Mouse (Mus musculus) forebrain, postnatal 0 days (tissue): ENCODE measurements at regions not wholly inside any gene's neighbourhood (a gene's known extent, or its start where the extent isn't known, plus 50 kb on each side); places are given as distances from the start of the nearest gene placed in this dataset.

Experiments
- ATAC-seq: fragments of 200-750 bp; cut with Nextera tagmentation; 2 replicates; pipeline ENCODE4 v1.8.0; 2017; ENCODE audit warnings: mild to moderate bottlenecking, moderate library complexity
- DNase-seq: peaks from one replicate; pipeline ENCODE4 v3.0.0-alpha.2; 2015
- H3K27ac ChIP-seq: fragments of 300-500 bp; sonication (generic); 2 replicates; pipeline ENCODE4 v1.5.1; 2014; ENCODE audit warnings: low read depth, mild to moderate bottlenecking, antibody characterized with exemption, low read length, moderate library complexity, mixed read lengths
- H3K27me3 ChIP-seq: fragments of 300-500 bp; sonication (generic); 2 replicates; pipeline ENCODE4 v1.6.1; 2014; ENCODE audit warnings: mild to moderate bottlenecking, low read length, mixed read lengths; ENCODE audit not compliant: insufficient read depth
- H3K36me3 ChIP-seq: fragments of 300-500 bp; sonication (generic); 2 replicates; pipeline ENCODE4 v1.6.1; 2014; ENCODE audit warnings: mild to moderate bottlenecking, moderate library complexity; ENCODE audit not compliant: insufficient read depth
- H3K4me1 ChIP-seq: fragments of 300-500 bp; sonication (generic); 2 replicates; pipeline ENCODE4 v1.6.1; 2014; ENCODE audit warnings: antibody characterized with exemption; ENCODE audit not compliant: insufficient read depth
- H3K4me2 ChIP-seq: fragments of 300-500 bp; sonication (generic); 2 replicates; pipeline ENCODE4 v1.6.1; 2014; ENCODE audit warnings: low read depth, mild to moderate bottlenecking, moderate library complexity
- H3K4me3 ChIP-seq: fragments of 300-500 bp; sonication (generic); 2 replicates; pipeline ENCODE4 v1.5.1; 2014; ENCODE audit warnings: low read depth, low read length, mixed read lengths
- H3K9ac ChIP-seq: fragments of 300-500 bp; sonication (generic); 2 replicates; pipeline ENCODE4 v1.6.1; 2014; ENCODE audit warnings: mild to moderate bottlenecking
- H3K9me3 ChIP-seq: fragments of 300-500 bp; sonication (generic); 2 replicates; pipeline ENCODE4 v1.6.1; 2016; ENCODE audit warnings: low read length
- CTCF ChIP-seq: sonication (generic); IDR thresholded peaks from 2 replicates; pipeline ENCODE4 v1.5.1; 2016; ENCODE audit warnings: antibody characterized with exemption, control low read depth, low read depth
- WGBS: fragments of 180-500 bp; shearing (Covaris S2); extraction: QIAGEN DNeasy Blood & Tissue Kit; methylation state at CpG from one replicate; pipeline ENCODE4 v1.1.7; 2014; 5-methylcytosine and 5-hydroxymethylcytosine counted together

- ATAC-seq (no peak), DNase-seq (no peak)
- Histone ChIP-seq H3K27me3 (no peaks in the 10 kb centered on the region; the same call in 1 of the 2 replicates), H3K9me3 (no peaks in the 10 kb centered on the region), H3K9ac (no peak overlapping the region), H3K4me2 (no peak overlapping the region), H3K27ac (no peak overlapping the region), H3K4me3 (no peak overlapping the region), H3K4me1 (no peaks in the 10 kb centered on the region), H3K36me3 (no peaks in the 10 kb centered on the region)
- no peak for TF ChIP-seq CTCF
- 36% methylated on average over 10 of the region's 10 CpGs for WGBS
Observed at GRCm38 (mm10) chr15:88381419-88381818, 218.7 kb upstream of the Zdhhc25 start.

- 52% methylated on average over 2 of the region's 2 CpGs for WGBS
Observed at GRCm38 (mm10) chr15:88385943-88386342, 214.2 kb upstream of the Zdhhc25 start.

GRCm38 (mm10) chr15:88386711-88387110 lies 213.4 kb upstream of the Zdhhc25 start:
- H3K4me1 ChIP-seq: no peaks in the 10 kb centered on the region
- TF ChIP-seq CTCF: no peak
- no peak for DNase-seq
- H3K9ac ChIP-seq: no peak overlapping the region
- no peak for ATAC-seq
- H3K36me3 ChIP-seq: no peaks in the 10 kb centered on the region
- no peak overlapping the region for H3K4me3 ChIP-seq
- H3K27me3 ChIP-seq: no peaks in the 10 kb centered on the region
- H3K9me3 ChIP-seq: no peaks in the 10 kb centered on the region
- no peak overlapping the region for H3K27ac ChIP-seq
- 25% methylated on average over 6 of the region's 6 CpGs for WGBS
- no peak overlapping the region for H3K4me2 ChIP-seq

More at GRCm38 (mm10) chr15:88385943-88386342, 214.2 kb upstream of the Zdhhc25 start:
- H3K4me2 ChIP-seq: no peak overlapping the region
- no peak overlapping the region for H3K4me3 ChIP-seq
- ATAC-seq: no peak
- H3K9ac ChIP-seq: no peak overlapping the region
- H3K27ac ChIP-seq: no peak overlapping the region
- no peaks in the 10 kb centered on the region for H3K36me3 ChIP-seq
- no peak for DNase-seq
- no peaks in the 10 kb centered on the region for H3K4me1 ChIP-seq
- no peak for TF ChIP-seq CTCF
- H3K27me3 ChIP-seq: no peaks in the 10 kb centered on the region
- H3K9me3 ChIP-seq: no peaks in the 10 kb centered on the region

- H3K4me3 ChIP-seq: no peak overlapping the region
- no peak overlapping the region for H3K27ac ChIP-seq
- peak; percentile 62 for TF ChIP-seq CTCF
- no peaks in the 10 kb centered on the region for H3K27me3 ChIP-seq
- ATAC-seq (peak; percentile 14; the same call in 1 of the 2 replicates), DNase-seq (no peak)
- H3K4me2 ChIP-seq: no peak overlapping the region
- 67% methylated on average over 15 of the region's 15 CpGs for WGBS
- H3K9me3 ChIP-seq: no peaks in the 10 kb centered on the region
- H3K36me3 ChIP-seq: no peaks in the 10 kb centered on the region
- no peaks in the 10 kb centered on the region for H3K4me1 ChIP-seq
- no peak overlapping the region for H3K9ac ChIP-seq
Observed at GRCm38 (mm10) chr15:88391822-88392221, 208.3 kb upstream of the Zdhhc25 start.

- Histone ChIP-seq H3K9ac (no peak overlapping the region), H3K27me3 (no peaks in the 10 kb centered on the region), H3K36me3 (no peaks in the 10 kb centered on the region), H3K4me2 (no peak overlapping the region), H3K27ac (no peak overlapping the region), H3K4me1 (no peaks in the 10 kb centered on the region), H3K4me3 (no peak overlapping the region), H3K9me3 (no peaks in the 10 kb centered on the region)
- 43% methylated on average over 5 of the region's 5 CpGs for WGBS
- peak; percentile 42 for TF ChIP-seq CTCF
- ATAC-seq (peak; percentile 55), DNase-seq (no peak)
Observed at GRCm38 (mm10) chr15:88399064-88399463, 201.0 kb upstream of the Zdhhc25 start.

DNA sequence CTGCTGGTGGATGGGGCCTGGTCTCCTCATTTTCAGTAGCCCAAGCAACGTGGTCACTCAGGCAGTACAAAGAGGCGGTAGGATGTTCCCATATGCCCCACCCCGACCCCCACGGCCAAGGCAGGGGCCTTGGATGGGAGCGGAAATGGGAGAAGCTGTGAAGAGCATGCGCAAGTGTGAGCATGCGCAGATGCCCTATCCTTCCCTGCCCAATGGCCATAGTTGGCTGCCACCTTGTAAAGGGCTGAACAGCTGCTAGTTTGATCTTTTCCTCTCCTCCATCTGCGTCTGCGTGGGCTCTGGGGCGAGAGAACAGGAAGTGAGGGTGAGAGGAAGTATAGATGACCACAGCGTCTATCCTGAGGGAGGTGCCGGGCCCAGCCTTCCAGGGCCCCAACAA lies 200.1 kb upstream of the Zdhhc25 start:
- ATAC-seq (no peak), DNase-seq (no peak)

DNA sequence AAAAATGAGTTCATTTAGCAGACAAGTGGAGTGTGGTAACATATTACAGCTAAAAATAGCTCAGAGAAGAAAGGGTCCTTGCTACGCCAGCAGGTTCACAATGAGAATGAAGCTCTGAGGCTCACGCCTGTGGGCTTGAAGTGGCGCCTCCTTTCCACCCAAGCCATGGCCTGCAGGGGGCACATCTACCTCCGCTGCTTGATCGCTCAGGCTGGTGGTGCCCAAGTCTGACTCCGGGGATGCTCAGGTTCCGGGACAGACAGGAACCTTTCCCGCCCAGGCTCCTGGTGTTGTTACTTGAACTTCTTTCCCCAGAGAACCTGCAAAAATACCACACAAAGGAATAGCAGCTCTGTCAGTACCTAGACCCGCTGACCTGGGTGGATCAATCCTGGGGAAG lies 199.3 kb upstream of the Zdhhc25 start:
- peak; percentile 62; the same call in 1 of the 2 replicates for ATAC-seq
- Histone ChIP-seq H3K9me3 (no peaks in the 10 kb centered on the region), H3K27ac (no peak overlapping the region), H3K9ac (no peak overlapping the region), H3K36me3 (no peaks in the 10 kb centered on the region), H3K4me1 (no peaks in the 10 kb centered on the region), H3K27me3 (no peaks in the 10 kb centered on the region), H3K4me3 (no peak overlapping the region), H3K4me2 (no peak overlapping the region)
- WGBS: 43% methylated on average over 9 of the region's 9 CpGs
- peak; percentile 54 for TF ChIP-seq CTCF
- no peak for DNase-seq

More for the DNA sequence above, 200.1 kb upstream of the Zdhhc25 start:
- Histone ChIP-seq H3K4me3 (no peak overlapping the region), H3K27me3 (no peaks in the 10 kb centered on the region), H3K4me1 (no peaks in the 10 kb centered on the region), H3K36me3 (no peaks in the 10 kb centered on the region), H3K9ac (no peak overlapping the region), H3K9me3 (no peaks in the 10 kb centered on the region), H3K4me2 (no peak overlapping the region), H3K27ac (no peak overlapping the region)
- no peak for TF ChIP-seq CTCF
- WGBS: 86% methylated on average over 12 of the region's 12 CpGs
